Mouse (Mus musculus) activated CD4-positive, CD25-positive, alpha-beta regulatory T cell, adult 4 months (primary cell): Measurements from ENCODE around the gene Gm49486. TPM values are rescaled to one million over a fixed set of nuclear protein-coding genes. Genes with fewer than 3 reads are reported as not detected.

ENCODE experiments used
- ATAC-seq: one replicate; pipeline ENCODE4 v1.8.0; 2017
- polyA plus RNA-seq, 2 experiments: library from polyadenylated mRNA; unstranded; fragments of 100-300 nt; shearing (Covaris generic); gene quantifications; one replicate each; pipeline ENCODE4 v1.2.1; 2017

Gm49486 gene
- polyA plus RNA-seq, 2 experiments from 2014 or later: 0.16 to 0.34 TPM

- peak; percentile 60 for ATAC-seq
Measured at GRCm38 (mm10) chr15:79271124-79271746, 42.0 kb downstream of the Gm49486 start.

- ATAC-seq: no peak
Measured at GRCm38 (mm10) chr15:79273020-79273419, 43.8 kb downstream of the Gm49486 start.

GRCm38 (mm10) chr15:79277728-79278127 is 48.5 kb downstream of the Gm49486 start:
- no peak for ATAC-seq

GRCm38 (mm10) chr15:79280209-79280608 is 51.0 kb downstream of the Gm49486 start:
- ATAC-seq: no peak

GRCm38 (mm10) chr15:79280850-79281249 is 51.7 kb downstream of the Gm49486 start:
- no peak for ATAC-seq

GRCm38 (mm10) chr15:79281389-79281788 is 52.2 kb downstream of the Gm49486 start:
- peak; percentile 61 for ATAC-seq

GRCm38 (mm10) chr15:79282434-79282833 is 53.2 kb downstream of the Gm49486 start:
- ATAC-seq: no peak

- ATAC-seq: no peak
Measured at GRCm38 (mm10) chr15:79283371-79283770, 54.2 kb downstream of the Gm49486 start.

GRCm38 (mm10) chr15:79285399-79285798 is 56.2 kb downstream of the Gm49486 start, which contains the start of gene Baiap2l2:
Gene Baiap2l2, minus strand, starts transcription at chr15:79285537.
- no peak for ATAC-seq

GRCm38 (mm10) chr15:79286141-79286540 is 57.0 kb downstream of the Gm49486 start:
- no peak for ATAC-seq

- no peak for ATAC-seq
Measured at GRCm38 (mm10) chr15:79287091-79287490, 57.9 kb downstream of the Gm49486 start.

GRCm38 (mm10) chr15:79288387-79288786 is 59.2 kb downstream of the Gm49486 start:
- no peak for ATAC-seq

- no peak for ATAC-seq
Measured at GRCm38 (mm10) chr15:79289441-79289840, 60.2 kb downstream of the Gm49486 start.

- ATAC-seq: no peak
Measured at GRCm38 (mm10) chr15:79290340-79290739, 61.1 kb downstream of the Gm49486 start.

- ATAC-seq: no peak
Measured at GRCm38 (mm10) chr15:79292779-79293178, 63.6 kb downstream of the Gm49486 start.

- ATAC-seq: no peak
Measured at GRCm38 (mm10) chr15:79298553-79298952, 69.4 kb downstream of the Gm49486 start.

GRCm38 (mm10) chr15:79299563-79300155 is 70.5 kb downstream of the Gm49486 start:
- no peak for ATAC-seq

- no peak for ATAC-seq
Measured at GRCm38 (mm10) chr15:79303725-79304124, 74.5 kb downstream of the Gm49486 start.

- no peak for ATAC-seq
Measured at GRCm38 (mm10) chr15:79304832-79305231, 75.6 kb downstream of the Gm49486 start.

GRCm38 (mm10) chr15:79306043-79306637 is 76.9 kb downstream of the Gm49486 start:
- ATAC-seq: no peak
